Mouse (Mus musculus): ENCODE measurements at regions not wholly inside any gene's neighbourhood (a gene's known extent, or its start where the extent isn't known, plus 50 kb on each side); places are given as distances from the start of the nearest gene placed in this dataset.

- no peak for DNase-seq
Measured at GRCm38 (mm10) chr15:88489715-88490114, 110.4 kb upstream of the Zdhhc25 start.

GRCm38 (mm10) chr15:88490316-88491090 is 109.6 kb upstream of the Zdhhc25 start:
- DNase-seq: no peak

- no peak for DNase-seq
Measured at GRCm38 (mm10) chr15:88491091-88491366, 109.1 kb upstream of the Zdhhc25 start.

- DNase-seq: no peak
Measured at GRCm38 (mm10) chr15:88497957-88498356, 102.1 kb upstream of the Zdhhc25 start.

GRCm38 (mm10) chr15:88502311-88502710 is 97.8 kb upstream of the Zdhhc25 start:
- no peak for DNase-seq

- DNase-seq: no peak
Measured at GRCm38 (mm10) chr15:88503896-88504295, 96.2 kb upstream of the Zdhhc25 start.

GRCm38 (mm10) chr15:88505491-88506119 is 94.5 kb upstream of the Zdhhc25 start:
- DNase-seq: no peak

GRCm38 (mm10) chr15:88507886-88508285 is 92.2 kb upstream of the Zdhhc25 start:
- DNase-seq: no peak

- no peak for DNase-seq
Measured at GRCm38 (mm10) chr15:88508971-88509370, 91.1 kb upstream of the Zdhhc25 start.

GRCm38 (mm10) chr15:88509626-88510025 is 90.5 kb upstream of the Zdhhc25 start:
- DNase-seq: no peak

- DNase-seq: no peak
Measured at GRCm38 (mm10) chr15:88514091-88514490, 86.0 kb upstream of the Zdhhc25 start.

- DNase-seq: no peak
Measured at GRCm38 (mm10) chr15:88531218-88531617, 68.9 kb upstream of the Zdhhc25 start.

GRCm38 (mm10) chr15:88532008-88532407 is 68.1 kb upstream of the Zdhhc25 start:
- no peak for DNase-seq

GRCm38 (mm10) chr15:88533354-88533753 is 66.7 kb upstream of the Zdhhc25 start:
- no peak for DNase-seq

GRCm38 (mm10) chr15:88535516-88535915 is 64.6 kb upstream of the Zdhhc25 start:
- no peak for DNase-seq

GRCm38 (mm10) chr15:88537190-88537589 is 62.9 kb upstream of the Zdhhc25 start:
- peak in 1 of 2 experiments; percentile 26 for DNase-seq

GRCm38 (mm10) chr15:88542567-88542966 is 57.5 kb upstream of the Zdhhc25 start:
- no peak for DNase-seq

GRCm38 (mm10) chr15:88544216-88544615 is 55.9 kb upstream of the Zdhhc25 start:
- no peak for DNase-seq

- DNase-seq: no peak
Measured at GRCm38 (mm10) chr15:88548261-88548660, 51.8 kb upstream of the Zdhhc25 start.
